Mouse (Mus musculus) heart, postnatal 14 days (tissue): ENCODE data around the gene Cdk14. TPM values are rescaled to one million over a fixed set of nuclear protein-coding genes. Genes with fewer than 3 reads are reported as not detected.
A peak's percentile ranks its signal among the peaks of the same experiment; 100 is the strongest.

Source experiments
- DNase-seq, 2 experiments: peaks; one replicate each; pipeline ENCODE4 v3.0.0; 2021 to 2022
- intact Hi-C: fragments of 180-260 bp; cut with DNase I; formaldehyde crosslinking; loops from one replicate; pipeline ENCODE4 v1.15.1; 2025
- long read RNA-seq, 2 experiments: library from polyadenylated mRNA; stranded (forward); transcript quantifications; one replicate each; pipeline ENCODE4 v2.0.0; 2021
- total RNA-seq, 2 experiments: library from RNA; stranded (reverse); gene quantifications; 2 replicates each; pipeline ENCODE4 v1.2.3; 2021

Gene Cdk14
- 10 to 100 TPM; 13.4 to 14.6 TPM for total RNA-seq
- long read RNA-seq, experiment 1, full-length matches to known transcripts: 4 of 5 reads
- long read RNA-seq, experiment 1, partial matches to known transcripts: 0 of 5 reads
- long read RNA-seq, experiment 1, other reads (novel, unspliced or antisense): 1 of 5 reads
- long read RNA-seq, experiment 2, full-length matches to known transcripts: 5 of 7 reads
- long read RNA-seq, experiment 2, partial matches to known transcripts: 0 of 7 reads
- long read RNA-seq, experiment 2, other reads (novel, unspliced or antisense): 2 of 7 reads

GRCm38 (mm10) chr5:5419992-5420455 is at the start of gene Cdk14:
TSS of gene Cdk14 (minus strand) at chr5:5420312.
- peak in 1 of 2 experiments; percentile 12 for DNase-seq
- intact Hi-C loops: no loop called here

GRCm38 (mm10) chr5:5465256-5465655 is 45.1 kb upstream of the Cdk14 start:
- no peak for DNase-seq
- intact Hi-C loops: no loop called here

- no peak for DNase-seq
- intact Hi-C loops: no loop called here
These were observed 11.8 kb upstream of the Cdk14 start for GRCm38 (mm10) chr5:5431746-5432438.

- intact Hi-C loops: no loop called here
- DNase-seq: no peak
These were observed 3.6 kb upstream of the Cdk14 start for GRCm38 (mm10) chr5:5423723-5424171.

GRCm38 (mm10) chr5:5423081-5423480 is 3.0 kb upstream of the Cdk14 start:
- intact Hi-C loops: no loop called here
- DNase-seq: no peak

GRCm38 (mm10) chr5:5421439-5421838 is 1.3 kb upstream of the Cdk14 start:
- no peak for DNase-seq
- intact Hi-C loops: no loop called here

- no peak for DNase-seq
- intact Hi-C loops: no loop called here
These were observed 859 bp downstream of the Cdk14 start for GRCm38 (mm10) chr5:5419253-5419652.

GRCm38 (mm10) chr5:5414835-5415234 is 5.3 kb downstream of the Cdk14 start:
- no peak for DNase-seq
- intact Hi-C loops: no loop called here

- intact Hi-C loops: no loop called here
These were observed 8.2 kb downstream of the Cdk14 start for GRCm38 (mm10) chr5:5411886-5412285.

GRCm38 (mm10) chr5:5401986-5402385 is 18.1 kb downstream of the Cdk14 start:
- DNase-seq: no peak
- intact Hi-C loops: no loop called here

More at GRCm38 (mm10) chr5:5411886-5412285, 8.2 kb downstream of the Cdk14 start:
- no peak for DNase-seq

GRCm38 (mm10) chr5:5392786-5393185 is 27.3 kb downstream of the Cdk14 start:
- intact Hi-C loops: no loop called here
- DNase-seq: no peak

- intact Hi-C loops: loop anchor here (2.0 to 5.0 kb wide), 3 partner anchors 101 to 418 kb away; no protein-coding TSS in a partner anchor
These were observed 39.1 kb downstream of the Cdk14 start for GRCm38 (mm10) chr5:5380731-5381718.

GRCm38 (mm10) chr5:5379870-5380730 is 40.0 kb downstream of the Cdk14 start:
- peak; percentile 77 to 83 for DNase-seq
- intact Hi-C loops: loop anchor here (1.0 to 5.0 kb wide), 4 partner anchors 37 to 417 kb away; no protein-coding TSS in a partner anchor

More at GRCm38 (mm10) chr5:5380731-5381718, 39.1 kb downstream of the Cdk14 start:
- peak in 1 of 2 experiments; percentile 31 for DNase-seq

GRCm38 (mm10) chr5:5379501-5379869 is 40.6 kb downstream of the Cdk14 start:
- intact Hi-C loops: loop anchor here (1.0 kb wide), 1 partner anchor 36 kb away; no protein-coding TSS in a partner anchor
- DNase-seq: no peak

- DNase-seq: no peak
- intact Hi-C loops: no loop called here
These were observed 45.7 kb downstream of the Cdk14 start for GRCm38 (mm10) chr5:5374393-5374792.

GRCm38 (mm10) chr5:5373541-5373940 is 46.6 kb downstream of the Cdk14 start:
- intact Hi-C loops: no loop called here
- DNase-seq: no peak

GRCm38 (mm10) chr5:5372936-5373335 is 47.2 kb downstream of the Cdk14 start:
- no peak for DNase-seq
- intact Hi-C loops: no loop called here

- intact Hi-C loops: no loop called here
- DNase-seq: no peak
These were observed 47.8 kb downstream of the Cdk14 start for GRCm38 (mm10) chr5:5372354-5372753.

- DNase-seq: no peak
- intact Hi-C loops: no loop called here
These were observed 49.6 kb downstream of the Cdk14 start for GRCm38 (mm10) chr5:5370322-5371082.
